Mouse (Mus musculus) leukemia stem cell, adult 10-12 weeks (primary cell): ENCODE measurements around the gene Adgrf2. TPM values are rescaled to one million over a fixed set of nuclear protein-coding genes. Genes with fewer than 3 reads are reported as not detected.

Source experiments
- polyA plus RNA-seq: library from polyadenylated mRNA; stranded (reverse); fragments of >175 nt; gene quantifications from 2 replicates; pipeline ENCODE4 v1.2.3, GENCODE M21; 2012; ENCODE audit warnings: low replicate concordance

The Adgrf2 gene
- polyA plus RNA-seq: not detected in 2 replicates

GRCm38 (mm10) chr17:42741801-42742217, at the start of gene Adgrf2:
TSS of gene Adgrf2 (minus strand) at chr17:42742179.

DNA sequence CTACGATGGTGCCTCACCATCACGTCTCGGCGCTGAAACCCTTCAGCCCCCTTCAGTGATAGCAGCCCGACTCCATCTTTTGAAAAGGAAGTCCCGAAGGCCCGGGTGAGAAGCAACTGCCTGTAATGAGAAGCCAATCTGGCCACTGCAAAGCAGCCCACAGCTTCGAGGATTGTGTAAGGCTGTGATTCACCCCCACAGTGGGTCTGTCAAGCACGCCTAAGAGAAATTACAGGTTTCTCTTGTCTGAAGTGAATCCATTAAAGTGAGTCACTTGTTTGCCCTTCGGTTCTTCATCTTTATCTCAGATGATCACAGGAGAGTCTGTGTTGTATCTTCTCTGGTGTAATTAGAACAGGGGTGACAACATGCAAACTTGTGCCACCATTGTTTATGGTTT, 49.8 kb downstream of the Adgrf2 start, which contains the start of gene Adgrf4:
Gene Adgrf4, minus strand, starts transcription at position 149 of the 400 bp plus-strand sequence.

Other genes starting within 250 kb of the Adgrf2 start
- not detected in 2 replicates for gene Opn5, start 130.8 kb downstream of the Adgrf2 start, polyA plus RNA-seq
- gene Adgrf4, start 49.9 kb downstream of the Adgrf2 start, polyA plus RNA-seq: not detected in 2 replicates
- 20.7 and 24.5 TPM in 2 replicates for gene Cd2ap, start 134.5 kb upstream of the Adgrf2 start, polyA plus RNA-seq